Comparison of ENCODE assay signal across 29 mouse cellular contexts in the genomic region with DNA sequence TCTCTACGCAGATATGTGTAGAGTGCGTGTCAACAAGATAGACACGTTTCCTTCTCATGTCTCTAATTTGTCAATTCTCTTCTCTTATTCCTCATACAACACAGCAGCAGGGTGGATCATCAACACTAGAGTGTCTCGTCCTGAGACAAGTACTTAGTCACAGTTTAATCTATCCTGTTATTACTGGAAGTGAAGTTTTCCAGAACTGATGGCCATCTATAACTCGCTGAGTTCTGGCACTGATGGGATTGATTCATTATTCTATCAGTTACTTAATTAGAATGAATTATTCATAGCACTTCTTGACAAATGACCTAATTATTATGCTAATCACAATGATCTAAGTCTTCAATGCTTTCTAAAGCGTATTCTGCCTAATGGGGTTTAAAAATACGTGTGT. TPM values are rescaled to one million over a fixed set of nuclear protein-coding genes. Genes with fewer than 3 reads are reported as not detected.
DNase-seq lines count a peak whose midpoint lies in the region; ATAC-seq and TF ChIP-seq lines count a peak whose summit lies in the region.
"Had no signal": no experiment of that assay in that cellular context is flagged by ENCODE, and none has a peak within 500 bp of the region (broad histone marks: within the 10 kb centered on the region; RNA-seq: fewer than 3 reads in every experiment).

No protein-coding gene starts in this region.

- no peak for TF ChIP-seq CTCF in hindbrain, postnatal 0 days (IDR thresholded peaks at IDR 0.05; ENCODE audit: low read depth)

- no peak overlapping the region for H3K9ac ChIP-seq in neural tube, embryonic 11.5 days (ENCODE audit: low read length)
- no peak overlapping the region for H3K9ac ChIP-seq in neural tube, embryonic 15.5 days (replicated peaks)
- H3K9ac ChIP-seq in forebrain, embryonic 16.5 days (replicated peaks; ENCODE audit: low read depth, low read length) = no peak overlapping the region
- H3K9ac ChIP-seq in hindbrain, postnatal 0 days (replicated peaks; ENCODE audit: low read length) = no peak overlapping the region
- H3K9ac ChIP-seq: heart, embryonic 15.5 days; limb, embryonic 13.5 days; liver, embryonic 13.5 days; lung, embryonic 14.5 days had no signal

- 75% methylated on average over 7 of the region's 7 CpGs for WGBS in neural tube, embryonic 11.5 days
- 45% methylated on average over 7 of the region's 7 CpGs for WGBS in neural tube, embryonic 15.5 days
- WGBS in forebrain, embryonic 16.5 days = 26% methylated on average over 7 of the region's 7 CpGs
- WGBS in hindbrain, postnatal 0 days = 42% methylated on average over 7 of the region's 7 CpGs

- no peaks in the 10 kb centered on the region for H3K27me3 ChIP-seq in neural tube, embryonic 11.5 days (ENCODE audit: control insufficient read depth, insufficient read depth, low read length)
- H3K27me3 ChIP-seq in neural tube, embryonic 15.5 days (replicated peaks) = no peaks in the 10 kb centered on the region
- no peaks in the 10 kb centered on the region for H3K27me3 ChIP-seq in forebrain, embryonic 16.5 days (replicated peaks; ENCODE audit: control insufficient read depth, insufficient read depth, low read length)
- no peaks in the 10 kb centered on the region for H3K27me3 ChIP-seq in hindbrain, postnatal 0 days (ENCODE audit: insufficient read depth, low read length)
- H3K27me3 ChIP-seq: heart, embryonic 15.5 days; limb, embryonic 13.5 days; liver, embryonic 13.5 days had no signal

- H3K4me3 ChIP-seq in neural tube, embryonic 11.5 days (ENCODE audit: low read depth, low read length) = no peak overlapping the region
- H3K4me3 ChIP-seq in neural tube, embryonic 15.5 days (replicated peaks) = no peak overlapping the region
- H3K4me3 ChIP-seq in forebrain, embryonic 16.5 days (replicated peaks; ENCODE audit: low read length) = no peak overlapping the region
- H3K4me3 ChIP-seq in hindbrain, postnatal 0 days (ENCODE audit: low read length) = no peak overlapping the region
- H3K4me3 ChIP-seq: embryonic facial prominence, embryonic 10.5 days; heart, embryonic 15.5 days; limb, embryonic 13.5 days; liver, embryonic 13.5 days had no signal

- H3K27ac ChIP-seq in neural tube, embryonic 11.5 days (ENCODE audit: low read depth, low read length) = no peak overlapping the region
- H3K27ac ChIP-seq in neural tube, embryonic 15.5 days (replicated peaks) = no peak overlapping the region
- no peak overlapping the region for H3K27ac ChIP-seq in forebrain, embryonic 16.5 days (ENCODE audit: low read length)
- no peak overlapping the region for H3K27ac ChIP-seq in hindbrain, postnatal 0 days
- H3K27ac ChIP-seq: embryonic facial prominence, embryonic 10.5 days; heart, embryonic 15.5 days; kidney, postnatal 0 days; limb, embryonic 13.5 days; liver, embryonic 13.5 days had no signal

- H3K4me1 ChIP-seq in neural tube, embryonic 11.5 days (ENCODE audit: control insufficient read depth, insufficient read depth, low read length) = no peaks in the 10 kb centered on the region
- H3K4me1 ChIP-seq in neural tube, embryonic 15.5 days = no peaks in the 10 kb centered on the region
- 0 out of 2 replicates have a peak, but pooled peaks cover 4% of the 10 kb centered on the region for H3K4me1 ChIP-seq in forebrain, embryonic 16.5 days (replicated peaks; ENCODE audit: control insufficient read depth, insufficient read depth, low read length)
- no peaks in the 10 kb centered on the region for H3K4me1 ChIP-seq in hindbrain, postnatal 0 days (ENCODE audit: insufficient read depth, low read length)
- H3K4me1 ChIP-seq: embryonic facial prominence, embryonic 10.5 days; heart, embryonic 15.5 days; limb, embryonic 13.5 days; liver, embryonic 13.5 days had no signal

- no peak overlapping the region for H3K4me2 ChIP-seq in neural tube, embryonic 11.5 days (ENCODE audit: low read depth)
- H3K4me2 ChIP-seq in neural tube, embryonic 15.5 days = no peak overlapping the region
- H3K4me2 ChIP-seq in forebrain, embryonic 16.5 days (ENCODE audit: low read length) = no peak overlapping the region
- H3K4me2 ChIP-seq in hindbrain, postnatal 0 days (ENCODE audit: low read depth, low read length) = no peak overlapping the region
- H3K4me2 ChIP-seq: heart, embryonic 15.5 days; limb, embryonic 13.5 days; liver, embryonic 13.5 days; lung, embryonic 14.5 days had no signal

- DNase-seq in neural tube, embryonic 11.5 days (ENCODE audit: low spot score) = no peak
- peak; percentile 18 for DNase-seq in hindbrain, postnatal 0 days (ENCODE audit: low spot score)
- no peak for DNase-seq in spleen, postnatal 4 days (ENCODE audit: low spot score in 2 of 2)
- DNase-seq in layer of hippocampus, postnatal 14 days (ENCODE audit: low spot score in 2 of 2) = no peak
- DNase-seq: B cell, adult 2 months; cerebellum, adult 8-10 months; gastrocnemius, postnatal 10 days; heart, adult 18-20 months; layer of hippocampus, postnatal 36 days; liver, embryonic 13.5 days; lung, embryonic 14.5 days; lung, postnatal 4 days; right cerebral cortex, postnatal 14 days; spleen, adult 18-20 months; thymus, adult 18-20 months; thymus, postnatal 4 days had no signal

- peak; percentile 20; the same call in 1 of the 2 replicates for ATAC-seq in neural tube, embryonic 11.5 days (ENCODE audit: insufficient read depth, low FRiP score, low TSS enrichment)
- ATAC-seq in neural tube, embryonic 15.5 days (ENCODE audit: low FRiP score) = no peak
- peak; percentile 75 for ATAC-seq in forebrain, embryonic 16.5 days
- ATAC-seq in hindbrain, postnatal 0 days = no peak
- no peak for ATAC-seq in frontal cortex, adult (ENCODE audit: low TSS enrichment)
- ATAC-seq: intestine, postnatal 0 days had no signal

- no peaks in the 10 kb centered on the region for H3K36me3 ChIP-seq in neural tube, embryonic 11.5 days (ENCODE audit: control insufficient read depth, insufficient read depth, low read length)
- no peaks in the 10 kb centered on the region for H3K36me3 ChIP-seq in neural tube, embryonic 15.5 days
- H3K36me3 ChIP-seq in forebrain, embryonic 16.5 days (ENCODE audit: control insufficient read depth, insufficient read depth) = no peaks in the 10 kb centered on the region
- no peaks in the 10 kb centered on the region for H3K36me3 ChIP-seq in hindbrain, postnatal 0 days (ENCODE audit: insufficient read depth, low read length)
- H3K36me3 ChIP-seq: embryonic facial prominence, embryonic 10.5 days; heart, embryonic 15.5 days; limb, embryonic 13.5 days; liver, embryonic 13.5 days had no signal

- H3K9me3 ChIP-seq in neural tube, embryonic 11.5 days (ENCODE audit: control insufficient read depth, low read length) = no peaks in the 10 kb centered on the region
- no peaks in the 10 kb centered on the region for H3K9me3 ChIP-seq in neural tube, embryonic 15.5 days (replicated peaks)
- no peaks in the 10 kb centered on the region for H3K9me3 ChIP-seq in forebrain, embryonic 16.5 days (ENCODE audit: control insufficient read depth, low read length)
- H3K9me3 ChIP-seq in hindbrain, postnatal 0 days (ENCODE audit: low read length) = no peaks in the 10 kb centered on the region
- H3K9me3 ChIP-seq: embryonic facial prominence, embryonic 10.5 days; heart, embryonic 15.5 days; limb, embryonic 13.5 days; liver, embryonic 13.5 days had no signal

RNA-seq across cellular contexts. Expression of a gene that starts 23.3 kb away (rescaled TPM):
- not detected in 2 replicates for polyA plus RNA-seq in neural tube, embryonic 11.5 days (2014; fragmentation: Nextera tagmentation; extraction: Ambion mirVana)
- polyA plus RNA-seq in neural tube, embryonic 15.5 days (2015; fragmentation: Nextera tagmentation; extraction: Ambion mirVana) = not detected in 2 replicates
- polyA plus RNA-seq in forebrain, embryonic 16.5 days (2015; fragmentation: Nextera tagmentation; extraction: Ambion mirVana) = not detected in 2 replicates
- total RNA-seq in hindbrain, postnatal 0 days (2014; rRNA removed) = not detected in 2 replicates
- not detected in 2 replicates for polyA plus RNA-seq in hindbrain, postnatal 0 days (2015; fragmentation: Nextera tagmentation; extraction: Ambion mirVana)
- not detected for total RNA-seq in layer of hippocampus, postnatal 14 days (2021)
- total RNA-seq: common myeloid progenitor, adult 5-6 weeks; gastrocnemius, postnatal 10 days; heart, adult 18-20 months; hematopoietic stem cell, adult 5-6 weeks; layer of hippocampus, adult 18-20 months; layer of hippocampus, postnatal 36 days; left cerebral cortex, postnatal 14 days had no signal
- polyA plus RNA-seq: embryonic facial prominence, embryonic 10.5 days; heart, embryonic 15.5 days; intestine, postnatal 0 days; kidney, postnatal 0 days; limb, embryonic 13.5 days; liver, embryonic 13.5 days; lung, embryonic 14.5 days; stomach, embryonic 14.5 days had no signal

RNA-seq across cellular contexts. Expression of a gene that starts 28.1 kb away (rescaled TPM):
- polyA plus RNA-seq in neural tube, embryonic 11.5 days (2014; fragmentation: Nextera tagmentation; extraction: Ambion mirVana) = not detected in 2 replicates
- not detected in 2 replicates for polyA plus RNA-seq in neural tube, embryonic 15.5 days (2015; fragmentation: Nextera tagmentation; extraction: Ambion mirVana)
- polyA plus RNA-seq in forebrain, embryonic 16.5 days (2015; fragmentation: Nextera tagmentation; extraction: Ambion mirVana) = not detected in 2 replicates
- total RNA-seq in hindbrain, postnatal 0 days (2014; rRNA removed) = not detected in 2 replicates
- polyA plus RNA-seq in hindbrain, postnatal 0 days (2015; fragmentation: Nextera tagmentation; extraction: Ambion mirVana) = not detected in 2 replicates
- total RNA-seq in layer of hippocampus, postnatal 14 days (2021) = not detected
- total RNA-seq: common myeloid progenitor, adult 5-6 weeks; gastrocnemius, postnatal 10 days; heart, adult 18-20 months; hematopoietic stem cell, adult 5-6 weeks; layer of hippocampus, adult 18-20 months; layer of hippocampus, postnatal 36 days; left cerebral cortex, postnatal 14 days had no signal
- polyA plus RNA-seq: embryonic facial prominence, embryonic 10.5 days; heart, embryonic 15.5 days; kidney, postnatal 0 days; limb, embryonic 13.5 days; liver, embryonic 13.5 days; lung, embryonic 14.5 days; stomach, embryonic 14.5 days had no signal

Comparison
In these comparisons a context has a peak if more than half of its experiments do, and no peak if none do; other contexts are left out.
1. ATAC-seq: peak in neural tube, embryonic 11.5 days (single experiment) and forebrain, embryonic 16.5 days (single experiment); none in neural tube, embryonic 15.5 days (single experiment), hindbrain, postnatal 0 days (single experiment) and frontal cortex, adult (single experiment).